Mouse (Mus musculus): ENCODE data around the gene Soga1. TPM values are rescaled to one million over a fixed set of nuclear protein-coding genes. Genes with fewer than 3 reads are reported as not detected.

Soga1 gene
- polyA plus RNA-seq, 1 experiment: 5.3 TPM

DNA sequence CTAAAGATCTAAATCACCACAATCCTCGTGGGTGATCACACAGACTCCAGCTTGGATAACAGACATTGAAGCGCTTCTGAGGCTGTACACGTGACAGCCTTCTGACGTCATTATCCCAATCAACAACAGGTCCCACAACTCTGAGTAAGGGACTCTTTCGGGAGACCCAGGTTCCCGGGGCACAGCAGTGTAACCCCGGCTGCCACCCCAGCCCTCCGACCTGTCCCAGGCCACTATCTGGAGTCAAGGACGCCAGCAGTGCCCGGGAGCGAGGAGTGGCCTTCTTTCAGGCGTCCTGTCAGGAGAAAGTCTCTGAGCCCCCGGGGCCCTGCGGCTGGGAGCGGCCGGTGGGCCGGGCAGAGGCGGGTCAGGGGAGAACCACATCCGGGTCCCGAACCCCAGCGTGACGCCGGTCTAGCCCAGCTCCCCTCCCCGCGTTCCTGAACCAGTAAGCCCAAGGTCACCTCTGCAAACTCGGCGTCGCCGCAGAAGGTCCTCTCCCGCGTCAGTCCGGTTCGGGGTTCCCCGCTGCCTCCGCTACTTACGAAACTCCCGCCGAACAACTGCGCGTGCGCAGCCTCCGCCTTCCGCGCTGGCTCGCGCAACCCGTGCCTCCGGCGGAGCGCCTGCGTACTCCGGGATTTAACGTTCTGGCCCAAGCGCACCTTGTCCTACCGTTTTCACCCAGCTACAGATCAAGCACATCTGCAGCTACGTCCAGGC lies 72.4 kb downstream of the Soga1 start, which contains the start of gene Dsn1:
Gene Dsn1, minus strand, starts transcription at position 644 of the 723 bp plus-strand sequence.
- Histone ChIP-seq H3K4me3 (ENCODE audit: extremely low read depth, insufficient read depth, insufficient read length) (peak within 1 kb of the TSS; percentile 75), H3K27me3 (ENCODE audit: control insufficient read depth, insufficient read depth, low read length) (no peaks in the 10 kb centered on the region), H3K36me3 (ENCODE audit: control insufficient read depth, insufficient read depth, low read length) (no peaks in the 10 kb centered on the region), H3K27ac (ENCODE audit: insufficient read depth, low read length) (0 out of 2 replicates have a peak within 1 kb of the TSS, but pooled peaks have one; percentile 39), H3K4me1 (ENCODE audit: control insufficient read depth, insufficient read depth, insufficient read length) (peaks cover 5% of the 10 kb centered on the region; the same call in 1 of the 2 replicates)
- under 1% methylated on average over 56 of the region's 56 CpGs for WGBS
- DNase-seq (ENCODE audit: low read depth in 1 of 2, low spot score in 2 of 2): peak; percentile 71 to 87
- no peak; the same call in 1 of the 2 replicates for TF ChIP-seq POLR2A (IDR thresholded peaks at IDR 0.05; ENCODE audit: low read depth, low read length)
- TF ChIP-seq CTCF (IDR thresholded peaks at IDR 0.05; ENCODE audit: extremely low read depth, insufficient read depth, insufficient read length, insufficient replicate concordance): no peak

DNA sequence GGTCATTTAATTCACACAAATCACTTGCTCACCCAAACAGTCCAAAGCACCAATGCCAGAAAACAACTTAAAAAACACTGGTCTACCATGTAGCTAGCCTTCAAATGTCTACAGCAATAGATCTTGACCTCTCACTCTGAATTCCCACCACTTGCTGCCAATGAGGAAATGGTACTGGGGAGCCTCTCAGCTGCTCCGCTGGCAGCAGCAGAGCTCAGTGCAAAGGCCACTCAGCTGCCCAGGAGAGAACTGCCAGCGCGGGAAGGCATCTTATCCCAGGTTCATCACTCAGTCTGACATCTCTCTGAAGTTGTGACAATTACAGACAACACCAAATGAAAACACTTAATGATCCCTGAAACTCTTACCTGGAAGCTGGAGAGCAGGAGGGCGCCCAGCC lies 76.7 kb downstream of the Soga1 start:
- Histone ChIP-seq H3K27me3 (ENCODE audit: control insufficient read depth, insufficient read depth, low read length) (no peaks in the 10 kb centered on the region), H3K36me3 (ENCODE audit: control insufficient read depth, insufficient read depth, low read length) (peaks cover 4% of the 10 kb centered on the region), H3K27ac (ENCODE audit: insufficient read depth, low read length) (no peak overlapping the region), H3K4me3 (ENCODE audit: extremely low read depth, insufficient read depth, insufficient read length) (no peak overlapping the region), H3K4me1 (ENCODE audit: control insufficient read depth, insufficient read depth, insufficient read length) (peaks cover 2% of the 10 kb centered on the region; the same call in 1 of the 2 replicates)
- no peak for DNase-seq (ENCODE audit: low read depth in 1 of 2, low spot score in 2 of 2)
- 95% methylated on average over 4 of the region's 4 CpGs for WGBS
- no peak for TF ChIP-seq CTCF (IDR thresholded peaks at IDR 0.05; ENCODE audit: extremely low read depth, insufficient read depth, insufficient read length, insufficient replicate concordance)
- no peak for TF ChIP-seq POLR2A (IDR thresholded peaks at IDR 0.05; ENCODE audit: low read depth, low read length)

DNA sequence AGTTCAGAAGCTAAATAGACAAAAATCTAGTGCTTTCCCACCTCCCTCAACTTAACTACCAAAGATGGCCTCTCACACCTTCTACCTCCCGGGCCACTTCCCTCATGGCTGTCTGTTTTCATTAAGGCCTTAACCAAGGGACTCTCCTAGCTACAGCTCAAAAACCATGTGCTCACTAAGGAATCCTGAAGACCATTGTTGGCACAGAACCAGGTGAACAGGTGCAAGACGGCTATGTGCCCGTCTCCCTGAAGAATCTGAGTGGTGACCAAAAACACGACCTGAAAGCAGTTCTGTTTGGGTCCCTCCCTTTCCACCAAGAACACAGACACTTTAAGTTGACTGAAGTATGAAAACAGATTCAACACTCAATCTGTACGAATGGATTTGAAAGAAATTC lies 80.8 kb downstream of the Soga1 start:
- TF ChIP-seq CTCF (IDR thresholded peaks at IDR 0.05; ENCODE audit: extremely low read depth, insufficient read depth, insufficient read length, insufficient replicate concordance) (no peak), POLR2A (IDR thresholded peaks at IDR 0.05; ENCODE audit: low read depth, low read length) (no peak)
- Histone ChIP-seq H3K36me3 (ENCODE audit: control insufficient read depth, insufficient read depth, low read length) (peaks cover 4% of the 10 kb centered on the region), H3K4me3 (ENCODE audit: extremely low read depth, insufficient read depth, insufficient read length) (no peak overlapping the region), H3K27me3 (ENCODE audit: control insufficient read depth, insufficient read depth, low read length) (no peaks in the 10 kb centered on the region), H3K4me1 (ENCODE audit: control insufficient read depth, insufficient read depth, insufficient read length) (no peaks in the 10 kb centered on the region), H3K27ac (ENCODE audit: insufficient read depth, low read length) (no peak overlapping the region)
- DNase-seq (ENCODE audit: low read depth in 1 of 2, low spot score in 2 of 2): no peak
- 90% methylated on average over 5 of the region's 5 CpGs for whole genome bisulfite sequencing

DNA sequence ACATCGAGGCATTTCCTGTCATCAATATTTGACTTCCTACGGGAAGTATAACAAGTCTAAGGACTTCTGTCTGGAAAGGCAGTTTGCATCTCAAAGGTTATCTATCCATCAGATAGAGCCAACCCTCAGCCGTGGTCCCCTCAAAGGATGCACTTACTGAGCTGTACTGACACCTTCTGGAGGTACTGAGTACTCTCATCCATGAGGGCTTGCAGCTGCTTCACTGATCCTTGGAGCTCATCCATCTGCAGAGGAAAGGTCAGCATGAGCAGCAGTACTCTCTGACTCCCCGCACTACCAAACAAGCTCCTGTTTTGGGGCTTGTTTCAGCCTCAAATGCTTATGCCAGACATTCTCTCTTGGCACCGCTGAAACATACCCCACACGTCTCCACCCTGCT lies 82.5 kb downstream of the Soga1 start:
- peaks cover 4% of the 10 kb centered on the region for H3K36me3 ChIP-seq (ENCODE audit: control insufficient read depth, insufficient read depth, low read length)
- no peak for TF ChIP-seq POLR2A (IDR thresholded peaks at IDR 0.05; ENCODE audit: low read depth, low read length)
- peak; percentile 50; the same call in 1 of the 2 replicates for TF ChIP-seq CTCF (IDR thresholded peaks at IDR 0.05; ENCODE audit: extremely low read depth, insufficient read depth, insufficient read length, insufficient replicate concordance)
- 74% methylated on average over 6 of the region's 6 CpGs for WGBS
- no peak overlapping the region for H3K4me3 ChIP-seq (ENCODE audit: extremely low read depth, insufficient read depth, insufficient read length)
- H3K27ac ChIP-seq (ENCODE audit: insufficient read depth, low read length): no peak overlapping the region
- DNase-seq (ENCODE audit: low read depth in 1 of 2, low spot score in 2 of 2): no peak
- no peaks in the 10 kb centered on the region for H3K27me3 ChIP-seq (ENCODE audit: control insufficient read depth, insufficient read depth, low read length)
- no peaks in the 10 kb centered on the region for H3K4me1 ChIP-seq (ENCODE audit: control insufficient read depth, insufficient read depth, insufficient read length)

DNA sequence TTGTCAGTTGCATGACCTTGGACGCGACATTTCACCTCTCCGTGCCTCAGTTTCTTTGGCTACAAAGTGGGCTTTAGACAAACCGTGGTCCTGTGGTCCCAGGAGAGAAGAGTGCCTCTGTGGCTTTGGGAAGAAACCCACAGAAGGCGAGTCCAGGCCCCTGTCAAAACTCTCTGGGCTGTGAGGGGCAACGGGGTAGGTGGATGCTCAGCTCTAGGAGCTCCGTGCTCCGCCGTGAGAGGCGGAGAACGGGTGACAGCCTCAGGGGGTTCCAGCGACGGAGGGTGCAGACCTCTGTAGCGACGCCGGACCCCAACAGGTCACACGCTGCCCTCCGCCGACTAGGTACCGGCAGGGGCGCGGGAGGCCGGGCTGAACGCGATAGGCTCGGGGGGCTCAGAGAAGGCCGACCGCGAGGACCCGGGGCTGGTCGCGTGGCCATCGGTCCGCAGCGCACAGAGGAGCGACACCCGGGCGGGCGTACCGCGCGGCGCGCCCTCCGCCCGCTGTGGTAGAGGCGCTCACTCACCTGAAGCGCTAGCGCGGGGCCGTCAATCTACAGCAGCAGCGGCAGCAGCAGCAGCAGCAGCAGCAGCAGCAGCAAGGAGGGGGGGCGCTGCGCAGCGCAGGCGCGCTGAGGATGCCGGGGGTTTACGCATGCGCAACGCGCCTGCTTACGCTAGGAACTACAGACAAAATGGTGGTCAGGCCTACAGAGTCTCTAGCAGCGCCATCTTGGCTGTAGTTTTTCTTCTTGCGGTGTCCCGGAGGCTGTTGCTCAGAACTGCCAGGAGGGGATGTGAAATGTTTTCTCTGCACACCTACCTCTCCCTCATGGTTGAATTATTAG lies 87.4 kb downstream of the Soga1 start, which contains the start of gene Ndrg3:
Gene Ndrg3, minus strand, starts transcription at position 587 of the 850 bp plus-strand sequence.
- Histone ChIP-seq H3K4me1 (ENCODE audit: control insufficient read depth, insufficient read depth, insufficient read length) (no peaks in the 10 kb centered on the region; the same call in 1 of the 2 replicates), H3K4me3 (ENCODE audit: extremely low read depth, insufficient read depth, insufficient read length) (peak within 1 kb of the TSS; percentile 86), H3K27ac (ENCODE audit: insufficient read depth, low read length) (peak within 1 kb of the TSS; percentile 35; the same call in 1 of the 2 replicates), H3K27me3 (ENCODE audit: control insufficient read depth, insufficient read depth, low read length) (no peaks in the 10 kb centered on the region), H3K36me3 (ENCODE audit: control insufficient read depth, insufficient read depth, low read length) (no peaks in the 10 kb centered on the region)
- peak; percentile 32; the same call in 1 of the 2 replicates for TF ChIP-seq CTCF (IDR thresholded peaks at IDR 0.05; ENCODE audit: extremely low read depth, insufficient read depth, insufficient read length, insufficient replicate concordance)
- no peak for TF ChIP-seq POLR2A (IDR thresholded peaks at IDR 0.05; ENCODE audit: low read depth, low read length)
- under 1% methylated on average over 64 of the region's 66 CpGs for WGBS
- peak; percentile 95 to 96 for DNase-seq (ENCODE audit: low read depth in 1 of 2, low spot score in 2 of 2)

DNA sequence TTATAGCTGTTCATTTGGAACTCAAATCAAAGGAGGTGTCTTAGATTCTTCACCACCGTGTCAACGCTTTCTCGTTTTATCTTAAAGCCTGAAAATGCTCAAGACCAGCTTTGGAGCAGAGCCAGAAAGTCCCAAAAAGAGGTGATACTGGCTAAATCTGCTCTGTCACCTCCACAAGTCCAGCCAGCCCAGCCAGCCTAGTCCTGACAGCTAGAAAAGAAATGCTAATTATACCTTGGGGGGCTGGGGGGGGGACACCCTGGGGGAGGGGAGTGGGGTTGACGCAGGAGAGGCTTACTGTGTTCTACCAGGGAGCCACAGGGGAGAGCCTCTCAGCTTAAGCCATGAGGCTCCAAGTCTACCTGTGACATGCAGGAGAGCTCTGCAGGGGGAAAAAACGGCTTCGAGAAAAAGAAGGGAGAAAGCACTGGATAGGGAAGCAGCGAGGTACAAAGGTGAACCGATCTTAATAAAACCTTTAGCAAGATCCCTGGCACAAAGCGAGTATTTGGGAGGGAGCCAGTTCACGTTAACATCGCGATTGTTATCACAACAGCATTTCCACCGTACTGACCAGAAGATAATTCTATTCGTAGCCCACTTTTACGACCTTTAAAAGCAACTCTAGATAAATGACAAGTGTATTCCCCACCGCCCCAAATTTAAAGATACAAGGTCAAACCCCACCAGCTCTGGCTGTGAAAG lies 88.2 kb downstream of the Soga1 start:
- Histone ChIP-seq H3K4me3 (ENCODE audit: extremely low read depth, insufficient read depth, insufficient read length) (peak overlapping the region; percentile 86), H3K36me3 (ENCODE audit: control insufficient read depth, insufficient read depth, low read length) (no peaks in the 10 kb centered on the region), H3K4me1 (ENCODE audit: control insufficient read depth, insufficient read depth, insufficient read length) (no peaks in the 10 kb centered on the region; the same call in 1 of the 2 replicates), H3K27ac (ENCODE audit: insufficient read depth, low read length) (no peak overlapping the region), H3K27me3 (ENCODE audit: control insufficient read depth, insufficient read depth, low read length) (no peaks in the 10 kb centered on the region)
- DNase-seq (ENCODE audit: low read depth in 1 of 2, low spot score in 2 of 2): no peak
- TF ChIP-seq POLR2A (IDR thresholded peaks at IDR 0.05; ENCODE audit: low read depth, low read length) (no peak), CTCF (IDR thresholded peaks at IDR 0.05; ENCODE audit: extremely low read depth, insufficient read depth, insufficient read length, insufficient replicate concordance) (no peak)
- WGBS: 17% methylated on average over 16 of the region's 16 CpGs

Data from spleen, adult 2 months (tissue).